Mouse (Mus musculus): ENCODE measurements around the gene Zcchc18.
"Not testable (repeated sequence)": the region's sequence is repeated elsewhere in the genome, so short reads cannot be mapped to it uniquely, and the experiment has no call there.

Zcchc18 gene

GRCm38 (mm10) chrX:136992978-136993547 lies at the start of gene Zcchc18:
Gene Zcchc18 (plus strand): TSS chrX:136993155.
- DNase-seq (ENCODE audit: low spot score in 2 of 2), result peak; percentile 10 to 58

GRCm38 (mm10) chrX:136957583-136958279 lies 35.2 kb upstream of the Zcchc18 start:
- peak in 1 of 2 experiments; percentile 19 for DNase-seq (ENCODE audit: low spot score in 2 of 2)

- DNase-seq (ENCODE audit: low spot score in 2 of 2), result not testable (repeated sequence)
These were observed 34.7 kb upstream of the Zcchc18 start for GRCm38 (mm10) chrX:136958300-136958699.

GRCm38 (mm10) chrX:136959688-136960087 lies 33.3 kb upstream of the Zcchc18 start:
- DNase-seq (ENCODE audit: low spot score in 2 of 2), result peak in 1 of 2 experiments; percentile 16

- DNase-seq (ENCODE audit: low spot score in 2 of 2), result not testable (repeated sequence)
These were observed 17.6 kb upstream of the Zcchc18 start, which contains the start of gene Tmsb15b2 for GRCm38 (mm10) chrX:136975397-136975796. Gene Tmsb15b2 (minus strand): TSS chrX:136975497.

- DNase-seq (ENCODE audit: low spot score in 2 of 2), result peak in 1 of 2 experiments; percentile 69
These were observed 16.4 kb upstream of the Zcchc18 start, which contains the start of the genes Tmsb15l and Tmsb15b1 for GRCm38 (mm10) chrX:136976424-136977084. Gene Tmsb15l (minus strand): TSS chrX:136976869. Gene Tmsb15b1 (minus strand): TSS chrX:136976874.

- DNase-seq (ENCODE audit: low spot score in 2 of 2), result peak in 1 of 2 experiments; percentile 17
These were observed 14.3 kb upstream of the Zcchc18 start for GRCm38 (mm10) chrX:136978616-136979015.

- DNase-seq (ENCODE audit: low spot score in 2 of 2), result peak in 1 of 2 experiments; percentile 17
These were observed 6.9 kb upstream of the Zcchc18 start for GRCm38 (mm10) chrX:136986039-136986438.

GRCm38 (mm10) chrX:136991274-136991673 lies 1.7 kb upstream of the Zcchc18 start:
- DNase-seq (ENCODE audit: low spot score in 2 of 2), result no peak

GRCm38 (mm10) chrX:136992191-136992965 lies 577 bp upstream of the Zcchc18 start:
- DNase-seq (ENCODE audit: low spot score in 2 of 2), result no peak

- DNase-seq (ENCODE audit: low spot score in 2 of 2), result no peak
These were observed 686 bp downstream of the Zcchc18 start for GRCm38 (mm10) chrX:136993641-136994040.

GRCm38 (mm10) chrX:136996256-136996655 lies 3.3 kb downstream of the Zcchc18 start:
- no peak for DNase-seq (ENCODE audit: low spot score in 2 of 2)

GRCm38 (mm10) chrX:137015099-137015709 lies 22.2 kb downstream of the Zcchc18 start:
- DNase-seq (ENCODE audit: low spot score in 2 of 2), result peak in 1 of 2 experiments; percentile 57

- no peak for DNase-seq (ENCODE audit: low spot score in 2 of 2)
These were observed 24.7 kb downstream of the Zcchc18 start for GRCm38 (mm10) chrX:137017668-137018067.

- peak; percentile 29 to 75 for DNase-seq (ENCODE audit: low spot score in 2 of 2)
These were observed 26.4 kb downstream of the Zcchc18 start for GRCm38 (mm10) chrX:137019310-137019709.

GRCm38 (mm10) chrX:137030916-137031315 lies 38.0 kb downstream of the Zcchc18 start:
- DNase-seq (ENCODE audit: low spot score in 2 of 2), result no peak

- no peak for DNase-seq (ENCODE audit: low spot score in 2 of 2)
These were observed 38.8 kb downstream of the Zcchc18 start for GRCm38 (mm10) chrX:137031726-137032125.

- no peak for DNase-seq (ENCODE audit: low spot score in 2 of 2)
These were observed 41.4 kb downstream of the Zcchc18 start for GRCm38 (mm10) chrX:137034322-137034721.

- no peak for DNase-seq (ENCODE audit: low spot score in 2 of 2)
These were observed 44.6 kb downstream of the Zcchc18 start for GRCm38 (mm10) chrX:137037470-137037999.

- peak; percentile 63 to 85 for DNase-seq (ENCODE audit: low spot score in 2 of 2)
These were observed 45.1 kb downstream of the Zcchc18 start, which contains the start of gene Slc25a53 for GRCm38 (mm10) chrX:137038000-137038483. Gene Slc25a53 (minus strand): TSS chrX:137038302.

- no peak for DNase-seq (ENCODE audit: low spot score in 2 of 2)
These were observed 45.5 kb downstream of the Zcchc18 start for GRCm38 (mm10) chrX:137038502-137038901.

Measured in spleen, postnatal 10 days (tissue).